Mouse (Mus musculus) intestine, embryonic 16.5 days (tissue): ENCODE results near the gene Ndufv3. TPM values are rescaled to one million over a fixed set of nuclear protein-coding genes. Genes with fewer than 3 reads are reported as not detected.

Source experiments
- ATAC-seq: fragments of 200-750 bp; cut with Nextera tagmentation; 2 replicates; pipeline ENCODE4 v1.8.0; 2017; ENCODE audit warnings: moderate TSS enrichment, moderate library complexity
- H3K27ac ChIP-seq: fragments of 300-500 bp; sonication (generic); 2 replicates; pipeline ENCODE4 v1.5.1; 2014; ENCODE audit warnings: mild to moderate bottlenecking, low read length
- H3K27me3 ChIP-seq: fragments of 300-500 bp; sonication (generic); replicated peaks from 2 replicates; pipeline ENCODE4 v1.6.1; 2014; ENCODE audit warnings: low read length, control low read depth, mixed read lengths; ENCODE audit not compliant: control insufficient read depth, insufficient read depth
- H3K36me3 ChIP-seq: fragments of 300-500 bp; sonication (generic); 2 replicates; pipeline ENCODE4 v1.6.1; 2014; ENCODE audit warnings: low read length, control low read depth; ENCODE audit not compliant: control insufficient read depth, insufficient read depth
- H3K4me1 ChIP-seq: fragments of 300-500 bp; sonication (generic); 2 replicates; pipeline ENCODE4 v1.6.1; 2014; ENCODE audit warnings: low read length, control low read depth, mixed read lengths; ENCODE audit not compliant: control insufficient read depth, insufficient read depth
- H3K4me2 ChIP-seq: fragments of 300-500 bp; sonication (generic); 2 replicates; pipeline ENCODE4 v1.6.1; 2014; ENCODE audit warnings: low read depth, low read length, control low read depth
- H3K4me3 ChIP-seq: fragments of 300-500 bp; sonication (generic); 2 replicates; pipeline ENCODE4 v1.5.1; 2014; ENCODE audit warnings: mild to moderate bottlenecking, low read length
- H3K9ac ChIP-seq: fragments of 300-500 bp; sonication (generic); 2 replicates; pipeline ENCODE4 v1.6.1; 2014; ENCODE audit warnings: low read depth, low read length
- H3K9me3 ChIP-seq: fragments of 300-500 bp; sonication (generic); 2 replicates; pipeline ENCODE4 v1.6.1; 2016; ENCODE audit warnings: low read length, control low read depth; ENCODE audit not compliant: control insufficient read depth
- WGBS: fragments of 180-500 bp; shearing (Covaris S2); extraction: QIAGEN DNeasy Blood & Tissue Kit; methylation state at CpG from one replicate; pipeline ENCODE4 v1.1.7; 2014; 5-methylcytosine and 5-hydroxymethylcytosine counted together
- polyA plus RNA-seq: library from polyadenylated mRNA; unstranded; fragments of >200 nt; fragmentation: Nextera tagmentation; extraction: Ambion mirVana; gene quantifications from 2 replicates; pipeline ENCODE4 v1.2.1, GENCODE M21; 2015

Gene Ndufv3
- polyA plus RNA-seq, 1 experiment from 2014 or later, result 467 TPM

DNA sequence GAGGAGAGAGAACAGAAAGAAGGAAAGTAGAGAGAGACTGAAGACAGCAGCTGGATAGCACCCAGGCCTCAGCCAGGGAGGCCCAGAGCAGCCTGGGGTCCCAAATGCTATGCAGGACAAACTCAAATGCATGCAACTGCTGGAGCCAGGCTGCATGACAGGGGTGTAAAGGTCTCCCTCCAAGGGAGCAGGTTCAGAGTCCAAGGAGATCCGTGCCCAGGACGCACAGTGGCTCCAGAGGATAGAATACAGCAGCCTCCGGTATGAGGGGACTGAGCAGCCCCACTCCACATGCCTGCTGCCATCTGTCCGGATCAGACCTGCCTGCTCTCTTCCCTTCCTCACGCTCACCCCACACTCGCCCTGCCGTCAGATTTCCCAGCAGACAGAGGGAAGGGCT is 13.6 kb upstream of the Ndufv3 start:
- Histone ChIP-seq H3K36me3 (peaks cover 30% of the 10 kb centered on the region), H3K4me1 (peaks cover 9% of the 10 kb centered on the region), H3K4me2 (no peak overlapping the region), H3K9me3 (no peaks in the 10 kb centered on the region), H3K27ac (no peak overlapping the region), H3K27me3 (no peaks in the 10 kb centered on the region), H3K9ac (peak overlapping the region; percentile 3; the same call in 1 of the 2 replicates), H3K4me3 (no peak overlapping the region)
- 73% methylated on average over 7 of the region's 7 CpGs for WGBS
- ATAC-seq, result no peak

DNA sequence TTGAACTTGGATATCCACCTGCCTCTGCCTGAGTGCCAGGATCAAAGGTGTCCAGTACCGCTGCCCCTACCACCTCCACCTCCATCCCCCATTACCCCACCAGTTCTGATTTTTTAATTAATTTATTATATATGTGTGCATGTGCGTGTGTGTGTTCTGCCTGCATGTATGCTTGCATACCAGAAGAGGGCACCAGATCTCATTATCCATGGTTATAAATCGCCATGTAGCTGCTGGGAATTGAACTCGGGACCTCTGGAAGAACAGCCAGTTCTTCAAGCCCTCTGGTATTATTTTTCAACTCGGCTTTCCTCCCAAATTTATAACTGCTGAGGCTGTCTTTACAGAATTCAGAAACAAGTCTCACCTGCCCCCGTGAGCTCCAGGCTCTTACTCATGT is 9.0 kb upstream of the Ndufv3 start:
- H3K9ac ChIP-seq, result no peak overlapping the region
- H3K27ac ChIP-seq, result no peak overlapping the region
- H3K4me2 ChIP-seq, result peak overlapping the region; percentile 80
- H3K36me3 ChIP-seq, result peaks cover 11% of the 10 kb centered on the region
- H3K4me1 ChIP-seq, result peaks cover 15% of the 10 kb centered on the region
- ATAC-seq, result no peak
- peak overlapping the region; percentile 89 for H3K4me3 ChIP-seq
- no peaks in the 10 kb centered on the region for H3K27me3 ChIP-seq
- WGBS, result 93% methylated on average over 6 of the region's 6 CpGs
- H3K9me3 ChIP-seq, result no peaks in the 10 kb centered on the region

- Histone ChIP-seq H3K36me3 (peaks cover 11% of the 10 kb centered on the region), H3K4me3 (peak overlapping the region; percentile 89), H3K4me2 (peak overlapping the region; percentile 80), H3K27me3 (no peaks in the 10 kb centered on the region), H3K9ac (peak overlapping the region; percentile 83), H3K4me1 (peaks cover 12% of the 10 kb centered on the region), H3K27ac (peak overlapping the region; percentile 73), H3K9me3 (no peaks in the 10 kb centered on the region)
- peak; percentile 98 for ATAC-seq
- under 1% methylated on average over 56 of the region's 56 CpGs for WGBS
Observed at GRCm38 (mm10) chr17:31511792-31512495, 8.0 kb upstream of the Ndufv3 start.

GRCm38 (mm10) chr17:31512593-31512992 is 7.3 kb upstream of the Ndufv3 start:
- Histone ChIP-seq H3K9me3 (no peaks in the 10 kb centered on the region), H3K27ac (0 out of 2 replicates have a peak overlapping the region, but pooled peaks have one; percentile 73), H3K36me3 (peaks cover 11% of the 10 kb centered on the region), H3K4me3 (peak overlapping the region; percentile 89), H3K4me1 (peaks cover 12% of the 10 kb centered on the region), H3K27me3 (no peaks in the 10 kb centered on the region), H3K4me2 (peak overlapping the region; percentile 80), H3K9ac (peak overlapping the region; percentile 83)
- WGBS, result 16% methylated on average over 6 of the region's 6 CpGs
- ATAC-seq, result no peak

- Histone ChIP-seq H3K4me3 (no peak overlapping the region), H3K4me1 (peaks cover 12% of the 10 kb centered on the region), H3K4me2 (no peak overlapping the region), H3K9ac (no peak overlapping the region), H3K9me3 (no peaks in the 10 kb centered on the region), H3K27me3 (no peaks in the 10 kb centered on the region), H3K27ac (no peak overlapping the region), H3K36me3 (peaks cover 6% of the 10 kb centered on the region; the same call in 1 of the 2 replicates)
- WGBS, result 70% methylated on average over 1 of the region's 1 CpGs
- ATAC-seq, result no peak
Observed at GRCm38 (mm10) chr17:31514696-31515095, 5.2 kb upstream of the Ndufv3 start.

- ATAC-seq, result peak; percentile 64
- Histone ChIP-seq H3K27ac (peak overlapping the region; percentile 53), H3K36me3 (no peaks in the 10 kb centered on the region), H3K27me3 (no peaks in the 10 kb centered on the region), H3K4me2 (peak overlapping the region; percentile 52), H3K4me3 (peak overlapping the region; percentile 83), H3K4me1 (peaks cover 12% of the 10 kb centered on the region), H3K9me3 (no peaks in the 10 kb centered on the region), H3K9ac (0 out of 2 replicates have a peak overlapping the region, but pooled peaks have one; percentile 30)
- 2% methylated on average over 7 of the region's 7 CpGs for WGBS
Observed at GRCm38 (mm10) chr17:31519344-31519945, 470 bp upstream of the Ndufv3 start.

DNA sequence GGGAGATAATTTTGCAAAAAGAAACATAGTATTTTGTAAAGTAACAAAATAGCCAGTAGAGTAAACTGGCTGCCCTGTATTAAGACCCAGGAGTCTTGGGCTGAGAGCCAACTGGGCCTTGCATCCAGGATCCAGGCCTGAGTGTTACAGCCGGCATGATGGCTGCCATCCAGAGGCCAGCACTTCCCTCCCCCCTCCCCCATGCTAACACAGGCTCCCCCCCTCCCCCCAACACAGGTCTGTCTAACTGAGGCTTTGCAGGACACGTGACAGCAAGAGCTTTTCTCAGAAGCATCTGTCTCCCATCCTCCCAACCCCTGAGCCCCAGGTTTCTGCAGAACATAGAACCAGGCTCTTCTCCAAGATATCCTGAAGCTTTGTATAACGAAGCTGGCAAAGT is 980 bp downstream of the Ndufv3 start:
- WGBS, result 14% methylated on average over 3 of the region's 3 CpGs

GRCm38 (mm10) chr17:31521948-31522347 is 2.0 kb downstream of the Ndufv3 start:
- 0 out of 2 replicates have a peak overlapping the region, but pooled peaks have one; percentile 53 for H3K4me2 ChIP-seq
- WGBS, result 88% methylated on average over 6 of the region's 6 CpGs
- no peak overlapping the region for H3K4me3 ChIP-seq
- peaks cover 4% of the 10 kb centered on the region; the same call in 1 of the 2 replicates for H3K36me3 ChIP-seq
- H3K4me1 ChIP-seq, result peaks cover 19% of the 10 kb centered on the region
- no peaks in the 10 kb centered on the region for H3K9me3 ChIP-seq
- ATAC-seq, result no peak
- H3K27me3 ChIP-seq, result no peaks in the 10 kb centered on the region
- no peak overlapping the region for H3K9ac ChIP-seq
- no peak overlapping the region; the same call in 1 of the 2 replicates for H3K27ac ChIP-seq

More for the DNA sequence above, 980 bp downstream of the Ndufv3 start:
- peak overlapping the region; percentile 53 for H3K4me2 ChIP-seq
- H3K4me1 ChIP-seq, result peaks cover 19% of the 10 kb centered on the region
- no peaks in the 10 kb centered on the region for H3K27me3 ChIP-seq
- peak overlapping the region; percentile 82 for H3K27ac ChIP-seq
- H3K9me3 ChIP-seq, result no peaks in the 10 kb centered on the region
- H3K9ac ChIP-seq, result peak overlapping the region; percentile 83
- peak overlapping the region; percentile 83 for H3K4me3 ChIP-seq
- peaks cover 4% of the 10 kb centered on the region; the same call in 1 of the 2 replicates for H3K36me3 ChIP-seq
- ATAC-seq, result peak; percentile 14; the same call in 1 of the 2 replicates

- no peaks in the 10 kb centered on the region for H3K27me3 ChIP-seq
- H3K4me3 ChIP-seq, result no peak overlapping the region
- no peak overlapping the region for H3K27ac ChIP-seq
- peaks cover 12% of the 10 kb centered on the region for H3K36me3 ChIP-seq
- ATAC-seq, result no peak
- H3K9ac ChIP-seq, result no peak overlapping the region
- peaks cover 19% of the 10 kb centered on the region for H3K4me1 ChIP-seq
- no peak overlapping the region for H3K4me2 ChIP-seq
- 77% methylated on average over 4 of the region's 4 CpGs for WGBS
- H3K9me3 ChIP-seq, result no peaks in the 10 kb centered on the region
Observed at GRCm38 (mm10) chr17:31525114-31525513, 5.2 kb downstream of the Ndufv3 start.
